Mouse (Mus musculus) ES-Bruce4 (cell line): Measurements from ENCODE around the gene Noxo1.

ENCODE experiments used
- CTCF ChIP-seq: IDR thresholded peaks from one replicate; pipeline ENCODE4 v1.8.1; 2011; ENCODE audit warnings: low read depth, low read length
- EP300 ChIP-seq: IDR thresholded peaks from 2 replicates; pipeline ENCODE4 v1.6.1; 2011; ENCODE audit warnings: low read depth, low read length; ENCODE audit not compliant: insufficient read depth

- TF ChIP-seq CTCF (no peak), EP300 (no peak)
Measured at GRCm38 (mm10) chr17:24743896-24744295, 47.9 kb downstream of the Noxo1 start.
